Mouse (Mus musculus): Measurements from ENCODE around the gene Il27ra.
A peak's percentile ranks its signal among the peaks of the same experiment; 100 is the strongest.
"Not testable (repeated sequence)": the region's sequence is repeated elsewhere in the genome, so short reads cannot be mapped to it uniquely, and the experiment has no call there.

Gene Il27ra

DNA sequence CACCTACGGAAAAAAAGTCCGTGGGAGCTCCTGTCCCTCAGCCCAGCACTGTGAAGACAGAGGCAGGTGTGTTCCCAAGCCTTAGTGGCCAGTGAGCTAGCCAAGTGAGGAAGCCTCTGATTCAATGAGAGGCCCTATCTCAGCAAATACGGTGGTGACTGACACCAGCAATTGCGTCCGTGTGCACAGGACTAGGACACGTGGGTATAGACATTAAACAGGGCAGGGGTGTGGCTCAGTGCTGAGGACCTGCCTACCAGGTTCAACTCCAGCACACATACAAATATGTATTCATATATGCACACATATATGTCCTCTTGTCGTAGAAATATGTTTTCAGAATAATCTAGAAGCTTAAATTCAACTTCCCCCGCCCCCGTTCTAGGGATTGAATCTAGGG is 22.7 kb downstream of the Il27ra start:
- no peak for DNase-seq

DNA sequence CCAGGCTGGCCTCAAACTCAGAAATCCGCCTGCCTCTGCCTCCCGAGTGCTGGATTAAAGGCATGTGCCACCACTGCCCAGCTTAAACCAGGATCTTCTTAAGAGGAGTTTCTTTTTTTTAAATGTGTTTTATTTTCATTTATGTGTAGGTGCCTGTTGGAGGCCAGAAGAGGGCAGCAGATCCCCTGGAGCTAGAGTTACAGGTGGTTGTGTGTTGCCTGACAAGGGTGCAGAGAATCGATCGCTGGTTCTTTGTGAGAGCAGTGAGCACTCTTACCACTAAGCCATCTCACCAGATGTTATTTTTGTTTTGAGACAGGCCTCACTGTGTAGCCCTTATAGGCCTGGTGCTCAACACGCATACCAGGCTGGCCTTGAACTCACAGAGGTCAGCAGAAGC is 26.6 kb downstream of the Il27ra start:
- no peak for DNase-seq

DNA sequence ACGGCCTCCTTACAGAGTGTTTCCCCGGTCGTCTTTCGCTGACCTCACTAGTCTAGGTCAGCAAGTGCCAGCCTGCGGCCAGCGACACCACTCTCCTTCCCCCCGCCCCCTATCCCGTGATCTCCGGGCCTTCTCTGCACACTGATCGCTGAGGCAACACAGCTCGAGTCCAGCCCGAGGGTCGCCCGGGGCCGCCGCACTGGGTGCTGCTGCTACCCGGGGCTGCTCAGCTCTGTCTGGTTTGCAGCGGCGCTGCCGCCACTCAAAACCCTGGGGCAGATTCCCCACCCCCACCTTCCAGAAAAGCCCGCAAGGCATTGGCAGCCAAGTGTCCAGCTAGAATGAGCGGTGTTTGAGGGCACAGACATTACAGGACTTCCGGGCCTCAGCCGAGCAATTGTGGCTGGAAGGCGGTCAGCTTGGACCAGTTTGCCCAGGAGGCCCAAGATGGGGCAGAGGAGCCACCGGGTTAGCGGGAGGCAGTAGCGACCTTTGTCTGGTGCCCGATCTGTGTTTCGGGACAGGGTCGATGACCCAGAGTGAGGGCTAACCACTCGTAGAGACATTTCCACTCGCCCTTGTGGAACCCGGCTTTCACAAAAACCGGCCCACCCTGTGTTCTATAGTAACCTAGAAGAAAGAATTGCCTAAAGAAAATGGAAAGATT is 29.8 kb downstream of the Il27ra start:
- DNase-seq, result no peak

- DNase-seq, result no peak
Measured at GRCm38 (mm10) chr8:84011705-84012498, 30.5 kb downstream of the Il27ra start, which contains the start of gene 2210011C24Rik. Gene 2210011C24Rik (minus strand): TSS chr8:84012171.

DNA sequence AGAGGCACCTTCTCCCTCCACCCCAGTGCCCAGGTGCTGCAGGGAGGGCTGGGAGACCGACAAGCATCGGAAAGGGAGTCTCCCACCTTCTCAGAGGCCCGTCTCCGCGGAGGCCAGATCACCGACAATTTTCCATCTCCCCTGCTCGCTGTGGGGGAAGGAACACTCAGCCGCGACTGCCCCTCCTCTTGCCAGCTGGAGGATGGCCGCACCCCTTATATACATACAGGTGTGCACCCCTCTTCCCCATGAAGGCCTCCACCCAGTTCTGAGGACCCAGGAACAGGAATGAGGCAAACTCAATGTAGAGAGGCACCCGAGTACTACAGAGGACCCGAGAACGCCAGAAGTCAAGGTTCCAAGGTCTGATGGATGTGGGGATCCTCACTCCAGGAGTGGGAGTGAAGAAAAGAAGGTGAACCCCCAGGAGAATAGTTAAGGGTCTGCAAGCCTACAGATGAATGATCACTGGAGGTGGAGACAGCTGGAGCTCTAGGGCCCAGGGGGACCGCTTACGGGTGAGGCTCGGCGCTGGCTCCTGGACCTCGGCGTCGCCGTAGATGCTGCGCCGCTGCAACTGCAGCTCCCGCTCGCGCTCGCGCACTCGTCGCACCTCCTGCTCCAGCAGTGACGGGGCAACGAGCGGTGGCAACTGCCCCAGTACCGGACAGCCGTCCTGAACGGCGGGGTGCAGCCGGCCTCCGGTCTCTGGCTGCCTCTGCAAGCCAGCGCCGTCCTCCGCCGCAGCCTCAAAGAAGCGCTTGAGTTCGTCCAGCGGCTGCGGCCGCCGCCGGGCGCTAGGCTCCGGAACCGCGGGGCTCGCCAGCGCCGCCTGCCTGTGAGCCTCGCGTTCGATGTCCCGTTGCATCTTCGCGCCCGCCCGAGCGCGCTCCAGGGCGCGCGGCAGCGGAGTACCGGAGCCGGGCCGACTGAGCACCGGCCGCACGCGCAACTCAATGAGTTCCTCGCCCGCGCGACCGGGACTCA is 31.5 kb downstream of the Il27ra start:
- DNase-seq, result peak; percentile 76

- DNase-seq, result peak; percentile 82
Measured at GRCm38 (mm10) chr8:84009876-84010275, 32.5 kb downstream of the Il27ra start.

- DNase-seq, result no peak
Measured at GRCm38 (mm10) chr8:84008362-84008761, 34.0 kb downstream of the Il27ra start.

GRCm38 (mm10) chr8:84005502-84005901 is 36.9 kb downstream of the Il27ra start:
- not testable (repeated sequence) for DNase-seq

DNA sequence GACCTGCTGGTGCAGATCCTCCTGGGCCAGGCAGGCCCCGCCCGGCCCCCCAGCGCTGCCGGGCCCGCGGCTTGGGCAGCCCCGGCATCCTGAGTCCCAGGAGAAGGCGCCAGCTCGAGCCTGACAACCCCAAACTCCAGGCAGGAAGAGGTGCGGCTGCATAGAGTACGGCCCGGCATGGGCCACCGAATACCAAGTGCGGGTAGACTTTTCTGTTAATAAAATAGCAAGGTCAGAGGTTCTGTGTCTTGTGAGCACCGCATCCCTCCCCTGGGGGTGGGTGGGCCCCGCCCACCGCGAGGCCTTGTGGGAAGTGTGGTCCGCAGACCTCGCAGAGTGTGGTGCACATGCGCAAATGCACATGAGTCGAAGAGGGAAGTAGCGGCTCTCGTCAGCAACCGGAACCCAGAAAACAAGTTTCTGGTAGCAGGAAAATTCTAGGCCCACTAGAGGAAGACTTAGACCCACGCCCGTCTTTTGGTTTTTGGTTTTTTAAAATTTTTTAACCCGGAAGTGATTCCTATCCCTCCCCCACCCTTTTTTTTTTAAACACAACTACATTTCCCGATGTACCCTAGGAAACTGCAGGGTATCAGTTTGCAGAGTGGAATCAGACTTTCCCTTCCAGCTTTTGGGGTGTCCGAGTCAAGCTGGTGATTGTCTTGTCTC is 37.7 kb downstream of the Il27ra start:
- DNase-seq, result peak; percentile 88

- no peak for DNase-seq
Measured at GRCm38 (mm10) chr8:84003612-84004246, 38.7 kb downstream of the Il27ra start.

GRCm38 (mm10) chr8:84002957-84003611 is 39.3 kb downstream of the Il27ra start:
- no peak for DNase-seq

GRCm38 (mm10) chr8:84001281-84002000 is 40.9 kb downstream of the Il27ra start, which contains the start of gene 1700067K01Rik:
Gene 1700067K01Rik (plus strand): TSS chr8:84001502.
- DNase-seq, result no peak

DNA sequence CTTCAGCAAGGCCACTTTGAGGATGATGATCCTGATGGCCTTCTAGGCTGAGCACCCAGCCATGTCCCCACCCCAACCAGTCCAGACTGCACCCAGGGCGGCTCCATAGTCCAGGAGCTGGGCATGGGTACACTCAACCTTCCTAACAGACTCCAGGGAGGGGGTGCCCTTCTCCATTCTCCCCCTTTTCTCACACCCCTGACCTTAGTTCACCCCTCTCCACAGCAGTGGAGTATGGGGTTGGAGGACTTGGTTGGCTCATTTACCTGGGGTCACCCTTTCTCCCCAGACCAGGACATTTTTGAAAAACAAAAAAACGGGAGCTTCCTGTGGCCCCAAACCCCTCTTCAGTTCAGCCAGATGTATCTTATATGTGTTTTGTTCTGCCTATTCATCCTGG is 42.6 kb downstream of the Il27ra start:
- no peak for DNase-seq

DNA sequence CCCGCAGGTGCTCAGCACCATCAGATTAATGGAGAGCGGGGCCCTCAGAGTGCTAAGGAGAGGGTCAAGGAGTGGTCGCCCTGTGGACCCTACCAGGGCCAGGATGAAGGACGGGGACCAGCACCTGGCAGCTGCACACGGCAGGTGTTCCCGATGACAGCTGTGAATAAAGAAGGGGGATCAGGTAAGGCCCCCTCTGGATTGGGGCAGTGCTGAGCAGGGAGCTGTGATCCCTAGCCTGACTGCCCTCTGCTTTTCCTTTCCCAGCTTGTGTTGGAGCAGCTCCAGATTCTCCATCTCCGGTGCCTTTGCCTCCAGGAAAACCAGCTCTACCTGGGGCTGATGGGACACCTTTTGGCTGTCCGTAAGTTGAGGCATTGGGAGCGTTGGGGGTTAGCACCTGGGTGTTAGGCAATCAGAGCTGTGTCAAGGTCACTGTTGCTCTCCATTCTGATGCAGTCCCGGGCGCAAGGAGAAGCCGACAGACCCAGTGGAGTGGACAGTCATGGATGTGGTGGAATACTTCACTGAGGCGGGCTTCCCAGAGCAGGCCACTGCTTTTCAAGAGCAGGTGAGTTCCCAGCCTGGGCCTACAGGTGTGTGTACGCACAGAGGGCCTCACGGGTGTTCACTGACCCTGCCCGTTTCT is 43.2 kb downstream of the Il27ra start:
- no peak for DNase-seq

DNA sequence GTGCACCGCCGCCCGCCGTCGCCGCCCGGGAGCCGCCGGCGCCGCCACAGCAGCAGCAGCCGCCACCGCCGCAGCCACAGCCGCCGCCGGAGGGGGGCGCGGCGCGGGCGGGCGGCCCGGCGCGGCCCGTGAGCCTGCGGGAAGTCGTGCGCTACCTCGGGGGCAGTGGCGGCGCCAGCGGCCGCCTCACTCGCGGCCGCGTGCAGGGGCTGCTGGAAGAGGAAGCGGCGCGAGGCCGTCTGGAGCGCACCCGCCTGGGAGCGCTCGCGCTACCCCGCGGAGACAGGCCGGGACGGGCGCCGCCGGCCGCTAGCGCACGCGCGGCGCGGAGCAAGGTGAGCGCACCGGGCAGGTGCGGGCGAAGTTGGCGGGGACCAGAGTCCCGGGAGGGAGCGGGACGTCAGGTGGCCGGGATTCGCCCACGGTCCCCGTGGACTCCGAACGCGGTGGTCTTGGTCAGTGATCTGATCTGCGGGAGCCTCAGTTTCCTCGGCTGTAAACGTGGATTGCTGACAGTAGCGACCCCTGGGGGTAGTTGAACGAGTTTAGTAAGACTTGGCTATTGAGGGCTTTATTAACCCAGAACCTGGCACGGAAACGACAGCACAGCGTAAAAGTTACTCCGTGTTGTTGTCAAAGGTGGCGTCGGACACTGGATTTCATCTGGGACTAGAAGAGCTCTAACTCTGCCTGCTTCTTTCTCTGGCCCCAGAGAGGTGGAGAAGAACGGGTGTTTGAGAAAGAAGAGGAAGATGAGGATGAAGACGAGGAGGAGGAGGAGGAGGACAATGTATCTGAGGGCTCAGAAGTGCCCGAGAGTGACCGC is 43.9 kb downstream of the Il27ra start:
- DNase-seq, result peak; percentile 56

DNA sequence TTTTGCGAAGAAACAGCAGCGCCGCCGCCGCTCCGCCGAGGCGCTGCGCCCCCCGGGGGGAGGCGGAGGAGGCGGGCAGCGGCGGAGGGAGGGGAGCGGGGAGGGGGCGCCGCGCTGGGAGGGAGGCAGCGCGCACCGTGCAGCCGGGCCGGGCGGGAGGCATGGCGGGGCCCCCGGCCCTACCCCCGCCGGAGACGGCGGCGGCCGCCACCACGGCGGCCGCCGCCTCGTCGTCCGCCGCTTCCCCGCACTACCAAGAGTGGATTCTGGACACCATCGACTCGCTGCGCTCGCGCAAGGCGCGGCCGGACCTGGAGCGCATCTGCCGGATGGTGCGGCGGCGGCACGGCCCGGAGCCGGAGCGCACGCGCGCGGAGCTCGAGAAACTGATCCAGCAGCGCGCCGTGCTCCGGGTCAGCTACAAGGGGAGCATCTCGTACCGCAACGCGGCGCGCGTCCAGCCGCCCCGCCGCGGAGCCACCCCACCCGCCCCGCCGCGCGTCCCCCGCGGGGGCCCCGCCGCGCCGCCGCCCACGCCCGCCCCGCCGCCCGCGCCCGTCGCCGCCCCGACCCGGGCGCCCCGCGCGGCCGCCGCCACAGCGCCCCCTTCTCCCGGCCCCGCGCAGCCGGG is 44.8 kb downstream of the Il27ra start, which contains the start of gene Samd1:
Samd1 (plus strand) TSS at position 162 of the 631 bp plus-strand sequence.
- peak; percentile 62 for DNase-seq

GRCm38 (mm10) chr8:83996567-83997505 is 45.6 kb downstream of the Il27ra start:
- peak; percentile 84 for DNase-seq

All from right cerebral cortex, postnatal 14 days (tissue).